Mouse (Mus musculus): ENCODE results near the gene Taf4. TPM values are rescaled to one million over a fixed set of nuclear protein-coding genes. Genes with fewer than 3 reads are reported as not detected.

Taf4 gene
- polyA plus RNA-seq, 1 experiment = 6.9 TPM

GRCm38 (mm10) chr2:179884561-179884960 lies 91.9 kb downstream of the Taf4 start:
- H3K4me3 ChIP-seq (ENCODE audit: insufficient read depth, poor library complexity, severe bottlenecking) = no peak overlapping the region
- H3K27me3 ChIP-seq (ENCODE audit: control insufficient read depth, insufficient read depth, insufficient read length) = peaks cover 25% of the 10 kb centered on the region
- H3ac ChIP-seq (ENCODE audit: control insufficient read depth, insufficient read length, low read depth) = no peak overlapping the region
- no peaks in the 10 kb centered on the region for H3K79me3 ChIP-seq (ENCODE audit: low read depth)
- no peaks in the 10 kb centered on the region for H3K36me3 ChIP-seq (ENCODE audit: control insufficient read depth, insufficient read depth)
- no peak for TF ChIP-seq MYOD1 (IDR thresholded peaks at IDR 0.05; ENCODE audit: control insufficient read depth, insufficient read length, low read depth)
- no peak for TF ChIP-seq FOSL1 (IDR thresholded peaks at IDR 0.05; ENCODE audit: insufficient read depth, low read length, poor library complexity, severe bottlenecking)
- no peak for TF ChIP-seq MAX (IDR thresholded peaks at IDR 0.05)
- no peak for TF ChIP-seq CEBPB (IDR thresholded peaks at IDR 0.05; ENCODE audit: low read depth)
- TF ChIP-seq MYOG (IDR thresholded peaks at IDR 0.05; ENCODE audit: control insufficient read depth, extremely low read depth, insufficient read length) = no peak
- no peak for TF ChIP-seq CTCF (IDR thresholded peaks at IDR 0.05; ENCODE audit: control insufficient read depth, insufficient read depth, insufficient read length)
- TF ChIP-seq USF1 (IDR thresholded peaks at IDR 0.05; ENCODE audit: low read depth) = no peak
- H3K79me2 ChIP-seq (ENCODE audit: control insufficient read depth, insufficient read depth) = no peaks in the 10 kb centered on the region

DNA sequence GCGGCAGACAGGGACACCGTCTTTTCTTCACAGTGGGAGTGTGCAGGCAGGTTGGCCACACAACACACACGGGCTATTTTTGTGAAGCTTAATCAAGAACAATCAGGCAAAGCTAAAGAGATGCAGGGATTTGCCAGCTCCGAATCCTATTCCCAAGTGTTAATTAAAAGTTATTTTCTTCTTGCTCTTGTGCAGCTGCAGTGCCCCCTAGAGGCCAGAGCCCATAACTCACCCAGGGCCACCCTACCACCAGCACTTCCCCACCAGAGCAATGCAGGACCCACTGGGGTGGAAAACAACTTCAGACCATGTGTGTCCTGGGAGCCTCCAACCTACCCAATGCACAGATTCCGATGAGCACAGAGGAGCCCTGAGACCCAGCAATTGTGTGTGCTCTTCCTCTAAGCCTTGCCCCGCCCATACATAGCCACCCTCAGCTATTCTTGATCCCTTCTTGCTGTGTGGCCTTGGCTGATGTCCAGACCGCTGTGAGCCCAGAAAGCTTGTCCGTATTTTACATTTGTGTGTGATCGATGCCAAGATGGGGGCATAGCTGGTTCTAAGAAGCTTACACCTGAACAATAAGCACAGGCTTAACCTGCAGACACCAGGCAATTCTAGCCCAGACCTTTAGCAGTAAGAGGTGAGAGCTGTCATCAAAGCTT lies 98.8 kb downstream of the Taf4 start:
- TF ChIP-seq MYOD1 (IDR thresholded peaks at IDR 0.05; ENCODE audit: control insufficient read depth, insufficient read length, low read depth) = no peak
- no peak for TF ChIP-seq MAX (IDR thresholded peaks at IDR 0.05)
- no peak for TF ChIP-seq CEBPB (IDR thresholded peaks at IDR 0.05; ENCODE audit: low read depth)
- peak; percentile 26 for TF ChIP-seq CTCF (IDR thresholded peaks at IDR 0.05; ENCODE audit: control insufficient read depth, insufficient read depth, insufficient read length)
- TF ChIP-seq MYOG (IDR thresholded peaks at IDR 0.05; ENCODE audit: control insufficient read depth, extremely low read depth, insufficient read length) = no peak
- Histone ChIP-seq H3ac (ENCODE audit: control insufficient read depth, insufficient read length, low read depth) (no peak overlapping the region), H3K4me3 (ENCODE audit: insufficient read depth, poor library complexity, severe bottlenecking) (no peak overlapping the region), H3K27me3 (ENCODE audit: control insufficient read depth, insufficient read depth, insufficient read length) (peaks cover 17% of the 10 kb centered on the region), H3K36me3 (ENCODE audit: control insufficient read depth, insufficient read depth) (no peaks in the 10 kb centered on the region), H3K79me3 (ENCODE audit: low read depth) (no peaks in the 10 kb centered on the region), H3K79me2 (ENCODE audit: control insufficient read depth, insufficient read depth) (no peaks in the 10 kb centered on the region)

DNA sequence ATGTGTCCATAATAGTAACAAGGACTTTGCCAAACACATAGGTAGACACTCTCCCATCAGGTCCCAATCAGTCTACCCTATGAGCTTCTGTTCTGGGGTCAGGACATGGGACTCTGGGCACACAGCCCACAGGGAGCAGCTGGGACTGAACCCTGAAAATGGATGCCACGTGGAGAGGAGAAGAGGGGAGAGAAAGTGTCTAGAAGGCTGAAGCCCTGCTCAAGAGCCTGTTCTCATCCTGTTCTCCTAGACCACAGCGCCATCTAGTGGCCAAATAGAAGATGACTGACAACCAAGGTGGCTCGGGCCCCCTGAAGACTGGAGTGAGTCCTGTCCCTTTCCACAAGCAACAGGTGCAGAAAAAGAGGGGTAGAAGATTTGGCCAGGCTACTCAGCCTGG lies 101.3 kb downstream of the Taf4 start:
- no peaks in the 10 kb centered on the region for H3K36me3 ChIP-seq (ENCODE audit: control insufficient read depth, insufficient read depth)
- peaks cover 10% of the 10 kb centered on the region for H3K27me3 ChIP-seq (ENCODE audit: control insufficient read depth, insufficient read depth, insufficient read length)
- TF ChIP-seq MYOD1 (IDR thresholded peaks at IDR 0.05; ENCODE audit: control insufficient read depth, insufficient read length, low read depth) (no peak), MYOG (IDR thresholded peaks at IDR 0.05; ENCODE audit: control insufficient read depth, extremely low read depth, insufficient read length) (no peak), CTCF (IDR thresholded peaks at IDR 0.05; ENCODE audit: control insufficient read depth, insufficient read depth, insufficient read length) (peak; percentile 41), FOSL1 (IDR thresholded peaks at IDR 0.05; ENCODE audit: insufficient read depth, low read length, poor library complexity, severe bottlenecking) (no peak)
- no peaks in the 10 kb centered on the region for H3K79me3 ChIP-seq (ENCODE audit: low read depth)
- no peak overlapping the region for H3K4me3 ChIP-seq (ENCODE audit: insufficient read depth, poor library complexity, severe bottlenecking)
- H3K79me2 ChIP-seq (ENCODE audit: control insufficient read depth, insufficient read depth) = no peaks in the 10 kb centered on the region
- H3ac ChIP-seq (ENCODE audit: control insufficient read depth, insufficient read length, low read depth) = no peak overlapping the region

GRCm38 (mm10) chr2:179873315-179873714 lies 103.1 kb downstream of the Taf4 start:
- Histone ChIP-seq H3K27me3 (ENCODE audit: control insufficient read depth, insufficient read depth, insufficient read length) (peaks cover 15% of the 10 kb centered on the region), H3K4me3 (ENCODE audit: insufficient read depth, poor library complexity, severe bottlenecking) (no peak overlapping the region), H3K79me2 (ENCODE audit: control insufficient read depth, insufficient read depth) (no peaks in the 10 kb centered on the region), H3K79me3 (ENCODE audit: low read depth) (no peaks in the 10 kb centered on the region), H3K36me3 (ENCODE audit: control insufficient read depth, insufficient read depth) (no peaks in the 10 kb centered on the region), H3ac (ENCODE audit: control insufficient read depth, insufficient read length, low read depth) (no peak overlapping the region)
- TF ChIP-seq USF1 (IDR thresholded peaks at IDR 0.05; ENCODE audit: low read depth) = peak; percentile 70
- TF ChIP-seq FOSL1 (IDR thresholded peaks at IDR 0.05; ENCODE audit: insufficient read depth, low read length, poor library complexity, severe bottlenecking) = no peak

DNA sequence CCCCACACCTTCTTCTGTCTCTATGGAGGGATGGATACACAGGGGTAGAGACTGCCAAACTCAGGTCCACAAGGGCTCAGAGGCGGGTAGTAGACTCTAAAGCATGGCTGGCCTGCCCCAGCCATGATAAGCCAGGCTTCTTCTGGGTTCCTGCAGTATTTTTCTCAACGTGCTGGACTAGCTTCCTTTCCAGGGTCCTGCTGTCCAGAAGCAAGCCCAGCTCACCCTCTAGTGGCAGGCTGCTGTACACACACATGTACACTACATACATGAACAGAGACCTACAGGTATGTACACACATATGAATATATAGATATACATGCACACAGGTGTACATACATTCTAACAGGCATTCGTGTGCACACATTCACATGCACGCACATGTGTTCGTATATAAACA lies 103.7 kb downstream of the Taf4 start:
- H3ac ChIP-seq (ENCODE audit: control insufficient read depth, insufficient read length, low read depth) = no peak overlapping the region
- H3K79me3 ChIP-seq (ENCODE audit: low read depth) = no peaks in the 10 kb centered on the region
- H3K4me3 ChIP-seq (ENCODE audit: insufficient read depth, poor library complexity, severe bottlenecking) = no peak overlapping the region
- H3K27me3 ChIP-seq (ENCODE audit: control insufficient read depth, insufficient read depth, insufficient read length) = peaks cover 16% of the 10 kb centered on the region
- no peaks in the 10 kb centered on the region for H3K36me3 ChIP-seq (ENCODE audit: control insufficient read depth, insufficient read depth)
- H3K79me2 ChIP-seq (ENCODE audit: control insufficient read depth, insufficient read depth) = no peaks in the 10 kb centered on the region
- TF ChIP-seq CEBPB (IDR thresholded peaks at IDR 0.05; ENCODE audit: low read depth) (no peak), MYOG (IDR thresholded peaks at IDR 0.05; ENCODE audit: control insufficient read depth, extremely low read depth, insufficient read length) (no peak), MAX (IDR thresholded peaks at IDR 0.05) (no peak), MYOD1 (IDR thresholded peaks at IDR 0.05; ENCODE audit: control insufficient read depth, insufficient read length, low read depth) (no peak)

- no peaks in the 10 kb centered on the region for H3K36me3 ChIP-seq (ENCODE audit: control insufficient read depth, insufficient read depth)
- H3K79me3 ChIP-seq (ENCODE audit: low read depth) = no peaks in the 10 kb centered on the region
- H3K79me2 ChIP-seq (ENCODE audit: control insufficient read depth, insufficient read depth) = no peaks in the 10 kb centered on the region
- TF ChIP-seq MAX (IDR thresholded peaks at IDR 0.05) (no peak), CTCF (IDR thresholded peaks at IDR 0.05; ENCODE audit: control insufficient read depth, insufficient read depth, insufficient read length) (no peak), MYOG (IDR thresholded peaks at IDR 0.05; ENCODE audit: control insufficient read depth, extremely low read depth, insufficient read length) (no peak), MYOD1 (IDR thresholded peaks at IDR 0.05; ENCODE audit: control insufficient read depth, insufficient read length, low read depth) (no peak), CEBPB (IDR thresholded peaks at IDR 0.05; ENCODE audit: low read depth) (no peak), FOSL1 (IDR thresholded peaks at IDR 0.05; ENCODE audit: insufficient read depth, low read length, poor library complexity, severe bottlenecking) (no peak), USF1 (IDR thresholded peaks at IDR 0.05; ENCODE audit: low read depth) (no peak)
- H3K4me3 ChIP-seq (ENCODE audit: insufficient read depth, poor library complexity, severe bottlenecking) = no peak overlapping the region
- peaks cover 6% of the 10 kb centered on the region for H3K27me3 ChIP-seq (ENCODE audit: control insufficient read depth, insufficient read depth, insufficient read length)
- no peak overlapping the region for H3ac ChIP-seq (ENCODE audit: control insufficient read depth, insufficient read length, low read depth)
Measured at GRCm38 (mm10) chr2:179869871-179870270, 106.6 kb downstream of the Taf4 start.
